In the genomic region with DNA sequence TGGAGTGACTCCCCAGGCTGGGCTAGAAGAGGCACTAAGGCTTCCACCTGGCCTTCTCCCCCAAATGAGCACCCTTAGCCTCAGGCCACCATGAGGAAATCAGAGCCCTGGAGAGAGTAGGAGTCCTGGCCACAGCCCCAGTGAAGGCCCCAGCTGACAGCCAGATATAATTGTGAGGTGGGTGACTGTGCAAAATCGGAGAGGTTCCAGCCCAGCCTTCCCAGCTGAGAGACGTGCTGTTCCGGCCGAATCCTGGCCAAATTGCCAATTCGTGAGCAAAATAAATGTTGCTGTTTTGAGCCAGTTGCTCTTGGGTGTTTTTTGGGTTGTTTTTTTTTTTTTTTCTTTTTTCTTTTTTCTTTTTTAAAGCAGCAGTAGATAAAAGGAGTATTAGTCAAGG, we compare ENCODE assay signal across 10 mouse cellular contexts.
DNase-seq lines count a peak whose midpoint lies in the region; ATAC-seq lines count a peak whose summit lies in the region.
"Had no signal": no experiment of that assay in that cellular context is flagged by ENCODE, and none has a peak within 500 bp of the region (broad histone marks: within the 10 kb centered on the region; RNA-seq: fewer than 3 reads in every experiment).

No protein-coding gene starts in this region.

- ATAC-seq in inflammation-experienced regulatory T-cells, adult 6 months: no peak

- intact Hi-C loops in left cerebral cortex, postnatal 25 days (cut with DNase I): no loop called here

- peak; percentile 1 to 4 for DNase-seq in cerebellum, postnatal 36 days
- DNase-seq in cerebellum, adult 9-11 months: no peak
- peak; percentile 70 for DNase-seq in right cerebral cortex, adult 18-20 months
- DNase-seq in right cerebral cortex, postnatal 4 days: no peak
- peak; percentile 34 to 82 for DNase-seq in left cerebral cortex, postnatal 25 days (ENCODE audit: low spot score in 2 of 2)
- no peak for DNase-seq in spleen, adult 12 weeks (ENCODE audit: low spot score)
- DNase-seq in spleen, postnatal 36 days (ENCODE audit: low spot score in 2 of 2): no peak
- DNase-seq: kidney, adult 11 months; liver had no signal

Comparison
In these comparisons a context has a peak if more than half of its experiments do, and no peak if none do; other contexts are left out.
1. DNase-seq: peak in cerebellum, postnatal 36 days (2 of 2), right cerebral cortex, adult 18-20 months (single experiment) and left cerebral cortex, postnatal 25 days (2 of 2); none in cerebellum, adult 9-11 months (single experiment), right cerebral cortex, postnatal 4 days (single experiment), spleen, adult 12 weeks (single experiment) and spleen, postnatal 36 days (0 of 2).